Mouse (Mus musculus): Measurements from ENCODE around the gene Rsl24d1.

DNA sequence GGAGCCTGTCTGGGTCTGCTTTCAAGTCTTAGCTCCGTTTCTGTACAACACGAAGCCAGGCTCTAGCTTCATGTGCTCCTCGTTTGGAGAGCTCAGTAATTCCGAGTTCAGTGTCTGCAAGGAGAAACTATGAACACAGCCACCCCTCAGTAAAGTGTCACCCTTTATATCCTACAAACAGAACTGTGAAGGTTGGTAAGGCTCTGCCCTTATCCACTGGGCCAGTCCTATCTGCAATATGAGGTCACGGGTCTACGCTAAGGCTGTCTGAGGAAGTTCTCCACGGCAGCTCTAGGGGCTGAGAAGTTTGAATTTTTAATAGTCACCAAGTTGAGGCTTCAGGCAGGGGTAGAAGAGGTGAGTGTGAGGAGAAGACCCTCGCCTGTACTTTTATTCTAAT, 40.8 kb upstream of the Rsl24d1 start:
- TF ChIP-seq CTCF (IDR thresholded peaks at IDR 0.05; ENCODE audit: low read depth) (no peak), EP300 (optimal IDR thresholded peaks at IDR 0.05) (no peak)

All from stomach, postnatal 0 days (tissue).